Mouse (Mus musculus) central nervous system, embryonic 14 days (tissue): ENCODE data around the gene Aqp2. TPM values are rescaled to one million over a fixed set of nuclear protein-coding genes. Genes with fewer than 3 reads are reported as not detected.

Source experiments
- polyA plus RNA-seq: library from polyadenylated mRNA; depleted of rRNA; stranded (reverse); fragments of >200 nt; gene quantifications from 2 replicates; pipeline ENCODE4 v1.2.3, GENCODE M21; 2012; rRNA removed

The Aqp2 gene
- not detected in 2 replicates for polyA plus RNA-seq

GRCm38 (mm10) chr15:99578802-99579485 lies at the start of gene Aqp2:
Gene Aqp2 (plus strand): TSS chr15:99579055.

GRCm38 (mm10) chr15:99590429-99591084 lies 11.7 kb downstream of the Aqp2 start, which contains the start of gene Aqp5:
Gene Aqp5 (plus strand): TSS chr15:99590782.

GRCm38 (mm10) chr15:99600986-99601822 lies 22.3 kb downstream of the Aqp2 start, which contains the start of gene Aqp6:
Gene Aqp6 (plus strand): TSS chr15:99601400.

Other genes starting within 250 kb of the Aqp2 start
- 25.0 and 32.9 TPM in 2 replicates for gene Fmnl3, start 208.6 kb upstream of the Aqp2 start, polyA plus RNA-seq
- gene Tmbim6, start 186.2 kb upstream of the Aqp2 start, polyA plus RNA-seq = 173 and 181 TPM in 2 replicates
- 19.7 and 23.8 TPM in 2 replicates for gene Nckap5l, start 121.3 kb upstream of the Aqp2 start, polyA plus RNA-seq
- 13.6 and 15.7 TPM in 2 replicates for gene Bcdin3d, start 104.3 kb upstream of the Aqp2 start, polyA plus RNA-seq
- gene Faim2, start 50.9 kb upstream of the Aqp2 start, polyA plus RNA-seq = 5.2 and 7.8 TPM in 2 replicates
- 0.86 and 1.3 TPM in 2 replicates for gene Aqp5, start 11.7 kb downstream of the Aqp2 start, polyA plus RNA-seq
- 2.8 and 4.0 TPM in 2 replicates for gene Aqp6, start 22.3 kb downstream of the Aqp2 start, polyA plus RNA-seq
- 93.4 and 121 TPM in 2 replicates for gene Racgap1, start 72.6 kb downstream of the Aqp2 start, polyA plus RNA-seq
- 79.2 and 82.0 TPM in 2 replicates for gene Asic1, start 91.3 kb downstream of the Aqp2 start, polyA plus RNA-seq
- 177 and 197 TPM in 2 replicates for gene Smarcd1, start 123.1 kb downstream of the Aqp2 start, polyA plus RNA-seq
- not detected in 2 replicates for gene Gm17349, start 126.4 kb downstream of the Aqp2 start, polyA plus RNA-seq
- gene Gpd1, start 138.5 kb downstream of the Aqp2 start, polyA plus RNA-seq = 3.6 and 4.1 TPM in 2 replicates
- 171 and 183 TPM in 2 replicates for gene Cox14, start 146.6 kb downstream of the Aqp2 start, polyA plus RNA-seq
- gene Cers5, start 193.8 kb downstream of the Aqp2 start, polyA plus RNA-seq = 62.4 and 67.4 TPM in 2 replicates